Mouse (Mus musculus) splenic B cell, adult 2 months (primary cell): Measurements from ENCODE around the gene Dhrs7.

Source experiments
- DNase-seq: peaks from one replicate; pipeline ENCODE4 v3.0.0-alpha.2; 2011; ENCODE audit warnings: low read depth, low spot score
- H3K27me3 ChIP-seq: 2 replicates; pipeline ENCODE4 v1.6.1; 2012; ENCODE audit warnings: mild to moderate bottlenecking, low read length, moderate library complexity, mixed read lengths; ENCODE audit not compliant: control insufficient read depth, poor library complexity, insufficient read depth, severe bottlenecking
- H3K36me3 ChIP-seq: 2 replicates; pipeline ENCODE4 v1.6.1; 2012; ENCODE audit warnings: mild to moderate bottlenecking, low read length, moderate library complexity, mixed read lengths; ENCODE audit not compliant: control insufficient read depth, poor library complexity, insufficient read depth, severe bottlenecking

Gene Dhrs7

GRCm38 (mm10) chr12:72620856-72621255, 43.9 kb downstream of the Dhrs7 start:
- no peak for DNase-seq
- Histone ChIP-seq H3K36me3 (no peaks in the 10 kb centered on the region), H3K27me3 (no peaks in the 10 kb centered on the region)

GRCm38 (mm10) chr12:72612053-72612452, 52.7 kb downstream of the Dhrs7 start:
- no peak for DNase-seq
- Histone ChIP-seq H3K27me3 (no peaks in the 10 kb centered on the region), H3K36me3 (no peaks in the 10 kb centered on the region)
